Mouse (Mus musculus) forebrain, embryonic 16.5 days (tissue): ENCODE data around the gene Sec24b. TPM values are rescaled to one million over a fixed set of nuclear protein-coding genes. Genes with fewer than 3 reads are reported as not detected.

Source experiments
- polyA plus RNA-seq: library from polyadenylated mRNA; unstranded; fragments of >200 nt; fragmentation: Nextera tagmentation; extraction: Ambion mirVana; gene quantifications from 2 replicates; pipeline ENCODE4 v1.2.1, GENCODE M21; 2015

Gene Sec24b
- polyA plus RNA-seq, 1 experiment from 2014 or later: 33.6 TPM

Other genes starting within 250 kb of the Sec24b start
- gene Rrh, start 239.0 kb downstream of the Sec24b start, polyA plus RNA-seq: 0.25 TPM in 1 of 2 replicates, not detected in the other
- gene Gar1, start 230.2 kb downstream of the Sec24b start, polyA plus RNA-seq: 44.7 and 45.3 TPM in 2 replicates
- gene Cfi, start 225.7 kb downstream of the Sec24b start, polyA plus RNA-seq: 0.22 and 0.26 TPM in 2 replicates
- gene Pla2g12a, start 182.9 kb downstream of the Sec24b start, polyA plus RNA-seq: 32.2 and 34.0 TPM in 2 replicates
- 27.4 and 29.1 TPM in 2 replicates for gene Casp6, start 160.1 kb downstream of the Sec24b start, polyA plus RNA-seq
- gene Mcub, start 91.3 kb downstream of the Sec24b start, polyA plus RNA-seq: 4.7 and 7.4 TPM in 2 replicates
- gene Col25a1, start 69.9 kb upstream of the Sec24b start, polyA plus RNA-seq: 4.1 and 6.3 TPM in 2 replicates